Mouse (Mus musculus): Measurements from ENCODE around the gene Slc17a3. TPM values are rescaled to one million over a fixed set of nuclear protein-coding genes. Genes with fewer than 3 reads are reported as not detected.

Gene Slc17a3
- 0.22 and 0.35 TPM in 2 replicates for polyA plus RNA-seq (2015; fragmentation: Nextera tagmentation; extraction: Ambion mirVana)

- no peak for ATAC-seq
- 58% methylated on average over 2 of the region's 2 CpGs for WGBS
- Histone ChIP-seq H3K27ac (ENCODE audit: low read length) (no peak within 1 kb of the TSS), H3K4me1 (ENCODE audit: control insufficient read depth, insufficient read depth, low read length) (no peaks in the 10 kb centered on the region), H3K9me3 (ENCODE audit: control insufficient read depth, low read length) (no peaks in the 10 kb centered on the region), H3K27me3 (replicated peaks; ENCODE audit: control insufficient read depth, insufficient read depth, low read length) (no peaks in the 10 kb centered on the region), H3K4me3 (ENCODE audit: low read length) (no peak within 1 kb of the TSS), H3K9ac (ENCODE audit: low read depth, low read length) (no peak within 1 kb of the TSS), H3K36me3 (ENCODE audit: control insufficient read depth, insufficient read depth, low read length) (no peaks in the 10 kb centered on the region), H3K4me2 (ENCODE audit: low read depth, low read length) (no peak within 1 kb of the TSS)
Measured at GRCm38 (mm10) chr13:23839308-23839707, at the start of gene Slc17a3. Slc17a3 (plus strand) TSS chr13:23839434.

- no peak overlapping the region for H3K4me2 ChIP-seq (ENCODE audit: low read depth, low read length)
- WGBS = 43% methylated on average over 2 of the region's 2 CpGs
- no peak for ATAC-seq
Measured at GRCm38 (mm10) chr13:23792520-23792919, 46.7 kb upstream of the Slc17a3 start.

GRCm38 (mm10) chr13:23799405-23799804 is 39.8 kb upstream of the Slc17a3 start:
- ATAC-seq = no peak
- H3K36me3 ChIP-seq (ENCODE audit: control insufficient read depth, insufficient read depth, low read length) = no peaks in the 10 kb centered on the region
- no peaks in the 10 kb centered on the region for H3K27me3 ChIP-seq (replicated peaks; ENCODE audit: control insufficient read depth, insufficient read depth, low read length)
- H3K4me2 ChIP-seq (ENCODE audit: low read depth, low read length) = no peak overlapping the region
- WGBS = 81% methylated on average over 5 of the region's 5 CpGs
- no peaks in the 10 kb centered on the region for H3K4me1 ChIP-seq (ENCODE audit: control insufficient read depth, insufficient read depth, low read length)
- no peaks in the 10 kb centered on the region for H3K9me3 ChIP-seq (ENCODE audit: control insufficient read depth, low read length)
- H3K9ac ChIP-seq (ENCODE audit: low read depth, low read length) = no peak overlapping the region
- no peak overlapping the region for H3K4me3 ChIP-seq (ENCODE audit: low read length)
- no peak overlapping the region for H3K27ac ChIP-seq (ENCODE audit: low read length)

More at GRCm38 (mm10) chr13:23792520-23792919, 46.7 kb upstream of the Slc17a3 start:
- Histone ChIP-seq H3K27me3 (replicated peaks; ENCODE audit: control insufficient read depth, insufficient read depth, low read length) (no peaks in the 10 kb centered on the region), H3K9me3 (ENCODE audit: control insufficient read depth, low read length) (no peaks in the 10 kb centered on the region), H3K9ac (ENCODE audit: low read depth, low read length) (no peak overlapping the region), H3K27ac (ENCODE audit: low read length) (no peak overlapping the region), H3K4me3 (ENCODE audit: low read length) (no peak overlapping the region), H3K36me3 (ENCODE audit: control insufficient read depth, insufficient read depth, low read length) (no peaks in the 10 kb centered on the region), H3K4me1 (ENCODE audit: control insufficient read depth, insufficient read depth, low read length) (no peaks in the 10 kb centered on the region)

GRCm38 (mm10) chr13:23804532-23804931 is 34.7 kb upstream of the Slc17a3 start:
- Histone ChIP-seq H3K4me2 (ENCODE audit: low read depth, low read length) (no peak overlapping the region), H3K4me1 (ENCODE audit: control insufficient read depth, insufficient read depth, low read length) (no peaks in the 10 kb centered on the region), H3K27me3 (replicated peaks; ENCODE audit: control insufficient read depth, insufficient read depth, low read length) (no peaks in the 10 kb centered on the region), H3K9ac (ENCODE audit: low read depth, low read length) (no peak overlapping the region), H3K9me3 (ENCODE audit: control insufficient read depth, low read length) (no peaks in the 10 kb centered on the region), H3K4me3 (ENCODE audit: low read length) (no peak overlapping the region), H3K36me3 (ENCODE audit: control insufficient read depth, insufficient read depth, low read length) (no peaks in the 10 kb centered on the region), H3K27ac (ENCODE audit: low read length) (no peak overlapping the region)
- peak; percentile 76 for ATAC-seq
- 53% methylated on average over 2 of the region's 2 CpGs for WGBS

GRCm38 (mm10) chr13:23806422-23807052 is 32.7 kb upstream of the Slc17a3 start, which contains the start of gene Slc17a2:
Slc17a2 (plus strand) TSS chr13:23806993.
- no peaks in the 10 kb centered on the region for H3K27me3 ChIP-seq (replicated peaks; ENCODE audit: control insufficient read depth, insufficient read depth, low read length)
- no peak within 1 kb of the TSS for H3K27ac ChIP-seq (ENCODE audit: low read length)
- H3K9ac ChIP-seq (ENCODE audit: low read depth, low read length) = no peak within 1 kb of the TSS
- no peaks in the 10 kb centered on the region for H3K36me3 ChIP-seq (ENCODE audit: control insufficient read depth, insufficient read depth, low read length)
- H3K4me2 ChIP-seq (ENCODE audit: low read depth, low read length) = peak within 1 kb of the TSS; percentile 16; the same call in 1 of the 2 replicates
- H3K9me3 ChIP-seq (ENCODE audit: control insufficient read depth, low read length) = no peaks in the 10 kb centered on the region
- no peaks in the 10 kb centered on the region for H3K4me1 ChIP-seq (ENCODE audit: control insufficient read depth, insufficient read depth, low read length)
- H3K4me3 ChIP-seq (ENCODE audit: low read length) = no peak within 1 kb of the TSS
- WGBS = 68% methylated on average over 15 of the region's 15 CpGs
- peak; percentile 40; the same call in 1 of the 2 replicates for ATAC-seq

- H3K4me1 ChIP-seq (ENCODE audit: control insufficient read depth, insufficient read depth, low read length) = no peaks in the 10 kb centered on the region
- H3K4me3 ChIP-seq (ENCODE audit: low read length) = no peak overlapping the region
- H3K27ac ChIP-seq (ENCODE audit: low read length) = no peak overlapping the region
- no peaks in the 10 kb centered on the region for H3K27me3 ChIP-seq (replicated peaks; ENCODE audit: control insufficient read depth, insufficient read depth, low read length)
- H3K9ac ChIP-seq (ENCODE audit: low read depth, low read length) = no peak overlapping the region
- H3K9me3 ChIP-seq (ENCODE audit: control insufficient read depth, low read length) = no peaks in the 10 kb centered on the region
- no peak for ATAC-seq
- 80% methylated on average over 2 of the region's 2 CpGs for whole genome bisulfite sequencing
- no peak overlapping the region for H3K4me2 ChIP-seq (ENCODE audit: low read depth, low read length)
- no peaks in the 10 kb centered on the region for H3K36me3 ChIP-seq (ENCODE audit: control insufficient read depth, insufficient read depth, low read length)
Measured at GRCm38 (mm10) chr13:23816148-23816547, 23.1 kb upstream of the Slc17a3 start.

- H3K4me1 ChIP-seq (ENCODE audit: control insufficient read depth, insufficient read depth, low read length) = no peaks in the 10 kb centered on the region
- H3K27me3 ChIP-seq (replicated peaks; ENCODE audit: control insufficient read depth, insufficient read depth, low read length) = no peaks in the 10 kb centered on the region
- no peak overlapping the region for H3K4me2 ChIP-seq (ENCODE audit: low read depth, low read length)
- H3K4me3 ChIP-seq (ENCODE audit: low read length) = no peak overlapping the region
- H3K9me3 ChIP-seq (ENCODE audit: control insufficient read depth, low read length) = no peaks in the 10 kb centered on the region
- ATAC-seq = no peak
- 61% methylated on average over 4 of the region's 4 CpGs for WGBS
- no peak overlapping the region for H3K27ac ChIP-seq (ENCODE audit: low read length)
- H3K9ac ChIP-seq (ENCODE audit: low read depth, low read length) = no peak overlapping the region
- H3K36me3 ChIP-seq (ENCODE audit: control insufficient read depth, insufficient read depth, low read length) = no peaks in the 10 kb centered on the region
Measured at GRCm38 (mm10) chr13:23820179-23820940, 18.9 kb upstream of the Slc17a3 start.

- H3K4me1 ChIP-seq (ENCODE audit: control insufficient read depth, insufficient read depth, low read length) = no peaks in the 10 kb centered on the region
- no peak overlapping the region for H3K4me2 ChIP-seq (ENCODE audit: low read depth, low read length)
- ATAC-seq = no peak
- no peak overlapping the region for H3K27ac ChIP-seq (ENCODE audit: low read length)
- no peak overlapping the region for H3K4me3 ChIP-seq (ENCODE audit: low read length)
- no peaks in the 10 kb centered on the region for H3K36me3 ChIP-seq (ENCODE audit: control insufficient read depth, insufficient read depth, low read length)
- H3K9ac ChIP-seq (ENCODE audit: low read depth, low read length) = no peak overlapping the region
- no peaks in the 10 kb centered on the region for H3K27me3 ChIP-seq (replicated peaks; ENCODE audit: control insufficient read depth, insufficient read depth, low read length)
- WGBS = 75% methylated on average over 3 of the region's 3 CpGs
- H3K9me3 ChIP-seq (ENCODE audit: control insufficient read depth, low read length) = no peaks in the 10 kb centered on the region
Measured at GRCm38 (mm10) chr13:23822213-23822612, 17.0 kb upstream of the Slc17a3 start.

- Histone ChIP-seq H3K27me3 (replicated peaks; ENCODE audit: control insufficient read depth, insufficient read depth, low read length) (no peaks in the 10 kb centered on the region), H3K4me1 (ENCODE audit: control insufficient read depth, insufficient read depth, low read length) (no peaks in the 10 kb centered on the region), H3K9ac (ENCODE audit: low read depth, low read length) (no peak overlapping the region), H3K36me3 (ENCODE audit: control insufficient read depth, insufficient read depth, low read length) (no peaks in the 10 kb centered on the region), H3K27ac (ENCODE audit: low read length) (no peak overlapping the region), H3K4me2 (ENCODE audit: low read depth, low read length) (no peak overlapping the region), H3K9me3 (ENCODE audit: control insufficient read depth, low read length) (no peaks in the 10 kb centered on the region), H3K4me3 (ENCODE audit: low read length) (no peak overlapping the region)
- no peak for ATAC-seq
- 66% methylated on average over 3 of the region's 3 CpGs for WGBS
Measured at GRCm38 (mm10) chr13:23826606-23827005, 12.6 kb upstream of the Slc17a3 start.
